Mouse (Mus musculus) limb, embryonic 12.5 days (tissue): ENCODE data around the gene Eif3f. TPM values are rescaled to one million over a fixed set of nuclear protein-coding genes. Genes with fewer than 3 reads are reported as not detected.

Experiments used
- ATAC-seq: fragments of 200-750 bp; cut with Nextera tagmentation; 2 replicates; pipeline ENCODE4 v1.8.0; 2017; ENCODE audit warnings: low read depth, moderate TSS enrichment; ENCODE audit not compliant: insufficient number of reproducible peaks, insufficient read depth, low FRiP score, low TSS enrichment
- H3K27ac ChIP-seq: fragments of 300-500 bp; sonication (generic); 2 replicates; pipeline ENCODE4 v1.5.1; 2016; ENCODE audit warnings: mild to moderate bottlenecking, moderate library complexity
- H3K27me3 ChIP-seq: fragments of 300-500 bp; sonication (generic); 2 replicates; pipeline ENCODE4 v1.6.1; 2016; ENCODE audit warnings: mild to moderate bottlenecking, moderate library complexity
- H3K36me3 ChIP-seq: fragments of 300-500 bp; sonication (generic); 2 replicates; pipeline ENCODE4 v1.6.1; 2016; ENCODE audit warnings: mild to moderate bottlenecking, moderate library complexity
- H3K4me1 ChIP-seq: fragments of 300-500 bp; sonication (generic); replicated peaks from 2 replicates; pipeline ENCODE4 v1.6.1; 2016
- H3K4me2 ChIP-seq: fragments of 300-500 bp; sonication (generic); 2 replicates; pipeline ENCODE4 v1.6.1; 2016; ENCODE audit warnings: mild to moderate bottlenecking, moderate library complexity
- H3K4me3 ChIP-seq: fragments of 300-500 bp; sonication (generic); replicated peaks from 2 replicates; pipeline ENCODE4 v1.5.1; 2016; ENCODE audit warnings: mild to moderate bottlenecking
- H3K9ac ChIP-seq: fragments of 300-500 bp; sonication (generic); replicated peaks from 2 replicates; pipeline ENCODE4 v1.6.1; 2016; ENCODE audit warnings: mild to moderate bottlenecking, moderate library complexity
- H3K9me3 ChIP-seq: fragments of 300-500 bp; sonication (generic); 2 replicates; pipeline ENCODE4 v1.6.1; 2016; ENCODE audit warnings: mild to moderate bottlenecking, moderate library complexity
- WGBS: fragments of 180-500 bp; shearing (Covaris S2); methylation state at CpG from one replicate; pipeline ENCODE4 v1.1.7; 2016; 5-methylcytosine and 5-hydroxymethylcytosine counted together
- polyA plus RNA-seq: library from polyadenylated mRNA; unstranded; fragments of >200 nt; fragmentation: Nextera tagmentation; extraction: Ambion mirVana; gene quantifications from 2 replicates; pipeline ENCODE4 v1.2.1, GENCODE M21; 2016

Gene Eif3f
- polyA plus RNA-seq, 1 experiment from 2014 or later: 91.1 TPM

DNA sequence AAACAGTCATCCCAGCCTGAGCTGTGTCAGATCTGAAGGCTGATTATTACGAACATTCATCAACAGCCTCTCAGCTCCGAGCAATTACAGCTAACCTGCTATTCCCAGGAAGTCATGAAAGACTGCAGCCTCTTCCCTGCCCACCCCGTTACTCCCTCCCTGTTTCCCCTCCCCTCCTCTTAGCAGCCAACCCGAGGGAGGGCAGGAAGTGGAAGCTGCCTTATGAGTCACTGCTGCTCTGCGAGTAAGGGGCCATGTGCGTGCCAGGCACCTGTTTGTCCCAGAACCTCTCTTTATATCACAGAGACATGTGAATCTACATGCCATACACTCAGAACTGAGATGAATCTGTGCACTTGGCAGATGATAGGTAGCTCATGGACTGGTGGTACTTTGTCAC, 34.0 kb downstream of the Eif3f start:
- no peaks in the 10 kb centered on the region for H3K36me3 ChIP-seq
- no peak overlapping the region for H3K9ac ChIP-seq
- no peaks in the 10 kb centered on the region for H3K4me1 ChIP-seq
- H3K4me3 ChIP-seq: no peak overlapping the region
- ATAC-seq: no peak
- no peaks in the 10 kb centered on the region for H3K9me3 ChIP-seq
- H3K27ac ChIP-seq: no peak overlapping the region
- H3K27me3 ChIP-seq: peaks cover 4% of the 10 kb centered on the region
- 22% methylated on average over 6 of the region's 6 CpGs for WGBS
- H3K4me2 ChIP-seq: no peak overlapping the region

DNA sequence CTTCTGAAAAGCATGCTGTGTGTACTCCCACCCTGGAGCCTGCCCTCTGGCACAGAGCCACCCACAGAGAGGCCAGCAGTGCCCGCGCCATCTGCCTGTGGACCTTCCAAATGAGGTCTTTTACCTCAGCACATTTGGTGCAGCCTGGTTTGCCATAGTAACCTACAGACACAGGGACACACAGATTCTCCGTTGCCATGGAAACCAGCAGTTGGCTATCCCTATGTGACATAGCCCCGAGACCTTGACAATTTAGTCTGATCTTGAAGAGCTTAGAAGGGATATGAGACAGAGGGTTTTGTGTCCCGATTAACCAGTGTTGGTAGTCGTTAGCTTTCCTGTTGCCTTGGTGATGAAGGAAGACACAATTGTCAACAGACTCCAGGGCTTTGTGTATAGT, 38.1 kb downstream of the Eif3f start:
- Histone ChIP-seq H3K4me1 (no peaks in the 10 kb centered on the region), H3K4me3 (no peak overlapping the region), H3K4me2 (no peak overlapping the region), H3K9ac (no peak overlapping the region), H3K27ac (no peak overlapping the region), H3K9me3 (no peaks in the 10 kb centered on the region), H3K36me3 (no peaks in the 10 kb centered on the region), H3K27me3 (no peaks in the 10 kb centered on the region; the same call in 1 of the 2 replicates)
- 66% methylated on average over 6 of the region's 6 CpGs for WGBS
- ATAC-seq: no peak

DNA sequence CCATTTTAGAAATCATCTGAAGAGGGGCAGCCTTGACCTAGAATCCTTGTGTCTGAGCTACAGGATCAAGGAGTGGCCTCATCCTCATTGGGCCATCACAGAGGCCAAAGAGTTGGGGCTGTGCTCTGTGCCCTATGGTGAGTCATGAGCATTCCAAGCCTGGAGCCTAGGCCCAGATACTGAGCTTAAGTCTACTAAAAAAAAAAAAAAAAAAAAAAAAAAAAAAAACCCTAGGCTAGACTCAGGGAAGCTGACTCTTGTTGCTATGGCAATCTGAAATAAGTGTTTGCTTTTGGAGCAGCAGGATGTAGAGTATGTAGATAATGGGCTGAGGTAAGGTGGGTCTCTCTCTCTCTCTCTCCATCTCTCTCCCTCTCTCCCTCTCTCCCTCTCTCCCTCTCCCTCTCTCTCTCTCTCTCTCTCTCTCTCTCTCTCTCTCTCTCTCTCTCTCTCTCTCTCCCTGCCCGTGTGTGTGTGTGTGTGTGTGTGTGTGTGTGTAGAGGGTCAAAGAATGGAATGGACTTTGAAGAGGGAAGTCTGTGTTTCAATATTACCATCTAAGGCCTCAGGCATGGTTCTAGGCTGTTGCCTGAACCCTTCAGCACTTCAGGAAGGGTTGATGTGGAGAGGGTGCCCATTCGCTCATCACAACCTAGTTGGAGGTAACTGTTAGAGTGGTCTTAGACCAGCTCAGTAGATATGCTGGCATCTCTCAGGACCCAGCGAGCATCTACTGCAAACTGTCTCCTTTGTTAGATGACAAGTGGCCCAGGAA, 51.9 kb downstream of the Eif3f start:
- Histone ChIP-seq H3K9me3 (no peaks in the 10 kb centered on the region), H3K36me3 (no peaks in the 10 kb centered on the region), H3K27me3 (no peaks in the 10 kb centered on the region), H3K4me2 (no peak overlapping the region), H3K9ac (no peak overlapping the region), H3K4me3 (no peak overlapping the region), H3K4me1 (no peaks in the 10 kb centered on the region), H3K27ac (no peak overlapping the region)
- WGBS: 86% methylated on average over 2 of the region's 3 CpGs
- no peak for ATAC-seq

DNA sequence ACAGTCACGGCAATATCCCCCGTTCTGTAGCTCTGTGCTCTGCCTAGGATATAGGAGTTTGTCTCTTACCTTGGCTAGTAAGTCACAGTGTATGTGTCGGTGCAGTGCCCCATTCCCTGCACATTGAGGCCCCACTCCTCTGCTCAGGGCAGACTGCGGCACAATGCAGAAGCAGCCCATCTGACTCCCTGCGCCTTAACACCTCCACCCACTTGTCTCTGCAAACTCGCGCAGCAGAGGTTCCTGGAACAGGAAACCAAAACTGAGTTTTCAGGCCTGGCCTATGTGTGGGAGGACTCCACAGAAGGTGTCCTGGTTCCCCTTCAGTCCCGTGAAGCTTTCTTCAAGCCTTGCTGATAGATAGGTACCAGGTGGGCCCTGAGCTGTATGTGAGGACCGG, 57.0 kb downstream of the Eif3f start:
- Histone ChIP-seq H3K27ac (no peak overlapping the region), H3K4me3 (no peak overlapping the region), H3K27me3 (no peaks in the 10 kb centered on the region), H3K9ac (no peak overlapping the region), H3K36me3 (no peaks in the 10 kb centered on the region), H3K4me2 (no peak overlapping the region), H3K9me3 (no peaks in the 10 kb centered on the region), H3K4me1 (no peaks in the 10 kb centered on the region)
- no peak for ATAC-seq
- WGBS: 79% methylated on average over 9 of the region's 9 CpGs

Other genes starting within 250 kb of the Eif3f start
- gene Olfr512, start 221.1 kb upstream of the Eif3f start, polyA plus RNA-seq: not detected in 2 replicates
- not detected in 2 replicates for gene Olfr513, start 183.4 kb upstream of the Eif3f start, polyA plus RNA-seq
- gene Olfr514, start 108.4 kb upstream of the Eif3f start, polyA plus RNA-seq: not detected in 2 replicates
- not detected in 2 replicates for gene Olfr516, start 83.9 kb upstream of the Eif3f start, polyA plus RNA-seq
- gene Olfr517, start 62.0 kb upstream of the Eif3f start, polyA plus RNA-seq: not detected in 2 replicates
- not detected in 2 replicates for gene Olfr518, start 49.4 kb upstream of the Eif3f start, polyA plus RNA-seq
- not detected in 2 replicates for gene Olfr519, start 40.0 kb upstream of the Eif3f start, polyA plus RNA-seq
- 0.61 and 0.72 TPM in 2 replicates for gene Nlrp10, start 4.2 kb upstream of the Eif3f start, polyA plus RNA-seq
- 5.4 and 5.7 TPM in 2 replicates for gene Tub, start 15.9 kb downstream of the Eif3f start, polyA plus RNA-seq
- gene Ric3, start 148.9 kb downstream of the Eif3f start, polyA plus RNA-seq: 4.2 and 4.7 TPM in 2 replicates
- gene Lmo1, start 240.8 kb downstream of the Eif3f start, polyA plus RNA-seq: 13.6 and 15.1 TPM in 2 replicates